In the genomic region with DNA sequence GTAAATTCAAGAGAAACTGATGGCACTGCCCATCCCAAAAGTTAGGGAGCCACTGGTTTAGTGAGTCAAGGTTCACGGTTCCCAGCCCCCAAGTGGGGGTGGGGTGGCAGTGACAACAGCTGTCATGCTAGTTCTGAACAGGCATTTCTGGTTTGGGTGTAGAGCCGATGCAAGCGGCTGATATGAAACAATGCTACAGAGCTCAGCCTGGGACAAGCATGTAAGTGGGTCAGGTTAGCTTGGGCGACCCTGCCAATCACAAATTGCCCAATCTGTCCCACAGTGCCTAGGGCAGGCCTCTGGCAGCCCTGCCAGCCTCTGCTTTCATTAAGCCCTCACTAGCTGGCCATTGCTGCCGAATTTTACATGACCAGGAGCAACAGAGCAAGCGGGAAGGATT, we compare ENCODE assay signal across 15 mouse cellular contexts. TPM values are rescaled to one million over a fixed set of nuclear protein-coding genes. Genes with fewer than 3 reads are reported as not detected.
A peak's percentile ranks its signal among the peaks of the same experiment; 100 is the strongest.
DNase-seq lines count a peak whose midpoint lies in the region; ATAC-seq and TF ChIP-seq lines count a peak whose summit lies in the region.
"Had no signal": no experiment of that assay in that cellular context is flagged by ENCODE, and none has a peak within 500 bp of the region (broad histone marks: within the 10 kb centered on the region; RNA-seq: fewer than 3 reads in every experiment).

No protein-coding gene starts in this region.

- H3K36me3 ChIP-seq in liver, adult 2 months (ENCODE audit: control insufficient read depth, insufficient read depth, low read length), result no peaks in the 10 kb centered on the region
- H3K36me3 ChIP-seq in liver, embryonic 11.5 days (ENCODE audit: control insufficient read depth, insufficient read depth, low read length), result no peaks in the 10 kb centered on the region
- H3K36me3 ChIP-seq: limb, embryonic 15.5 days; midbrain, embryonic 13.5 days had no signal

- H3K4me3 ChIP-seq in liver, adult 2 months (ENCODE audit: insufficient read depth, low read depth, low read length), result no peak overlapping the region
- H3K4me3 ChIP-seq in liver, embryonic 11.5 days (ENCODE audit: low read depth, low read length), result no peak overlapping the region
- H3K4me3 ChIP-seq: limb, embryonic 15.5 days; midbrain, embryonic 13.5 days had no signal

- no peak overlapping the region for H3K4me2 ChIP-seq in liver, embryonic 11.5 days
- H3K4me2 ChIP-seq: limb, embryonic 15.5 days; midbrain, embryonic 13.5 days had no signal

- no peaks in the 10 kb centered on the region for H3K27me3 ChIP-seq in liver, adult 2 months (ENCODE audit: control insufficient read depth, insufficient read depth, low read length)
- H3K27me3 ChIP-seq in liver, embryonic 11.5 days (replicated peaks; ENCODE audit: control insufficient read depth, insufficient read depth, low read length), result no peaks in the 10 kb centered on the region
- H3K27me3 ChIP-seq: limb, embryonic 15.5 days; midbrain, embryonic 13.5 days had no signal

- no peak for TF ChIP-seq POLR2A in liver, adult 2 months (IDR thresholded peaks at IDR 0.05; ENCODE audit: extremely low read depth, insufficient read depth, low read length)

- no peak for ATAC-seq in liver, embryonic 11.5 days (replicated peaks; ENCODE audit: low FRiP score)
- ATAC-seq: midbrain, embryonic 13.5 days had no signal

- 20% methylated on average over 6 of the region's 6 CpGs for WGBS in liver, adult 2 months
- WGBS in liver, embryonic 11.5 days, result 77% methylated on average over 6 of the region's 6 CpGs

- no peaks in the 10 kb centered on the region for H3K9me3 ChIP-seq in liver, embryonic 11.5 days (ENCODE audit: control insufficient read depth, low read length)
- H3K9me3 ChIP-seq: limb, embryonic 15.5 days; midbrain, embryonic 13.5 days had no signal

- no peak for TF ChIP-seq CTCF in liver, adult 2 months (IDR thresholded peaks at IDR 0.05; ENCODE audit: low read depth, low read length)

- H3K79me2 ChIP-seq in liver, adult 2 months (ENCODE audit: control insufficient read depth, insufficient read depth, low read length), result no peaks in the 10 kb centered on the region

- H3K9ac ChIP-seq in liver, adult 2 months (ENCODE audit: low read depth, low read length), result no peak overlapping the region
- H3K9ac ChIP-seq in liver, embryonic 11.5 days (ENCODE audit: low read depth, low read length), result no peak overlapping the region
- H3K9ac ChIP-seq: limb, embryonic 15.5 days; midbrain, embryonic 13.5 days had no signal

- H3K4me1 ChIP-seq in liver, adult 2 months (ENCODE audit: control insufficient read depth, insufficient read depth, low read length), result peaks cover 2% of the 10 kb centered on the region; the same call in 1 of the 2 replicates
- no peaks in the 10 kb centered on the region for H3K4me1 ChIP-seq in liver, embryonic 11.5 days (replicated peaks; ENCODE audit: control insufficient read depth, insufficient read depth, low read length)
- H3K4me1 ChIP-seq: limb, embryonic 15.5 days; midbrain, embryonic 13.5 days had no signal

- no peak overlapping the region for H3K27ac ChIP-seq in liver, adult 2 months (replicated peaks; ENCODE audit: insufficient read depth, low read depth, low read length)
- no peak overlapping the region for H3K27ac ChIP-seq in liver, embryonic 11.5 days (ENCODE audit: low read depth, low read length)
- H3K27ac ChIP-seq: kidney, postnatal 0 days; midbrain, embryonic 13.5 days had no signal

- peak; percentile 3 for DNase-seq in cerebellum, adult 11-12 months
- no peak for DNase-seq in cerebellum, adult 8-10 months
- DNase-seq in liver, adult 2 months (ENCODE audit: extremely low read depth, low read depth, low spot score), result peak; percentile 85
- DNase-seq in liver, embryonic 11.5 days (ENCODE audit: low spot score), result no peak
- DNase-seq in retina, embryonic 14.5 days (ENCODE audit: low spot score), result peak; percentile 14
- peak; percentile 82 to 83 for DNase-seq in urinary bladder, postnatal 36 days (ENCODE audit: low spot score in 2 of 2)
- no peak for DNase-seq in layer of hippocampus, adult 9-10 months (ENCODE audit: low spot score)
- DNase-seq in spleen, postnatal 10 days (ENCODE audit: low spot score in 2 of 2), result no peak
- DNase-seq: embryo, embryonic 11 days; heart, postnatal 36 days; lung, postnatal 14 days; thymus, postnatal 4 days had no signal

RNA-seq across cellular contexts. Expression of gene Bckdhb, which starts 42.8 kb away (rescaled TPM):
- total RNA-seq in liver, adult 2 months (2014; rRNA removed), result 85.8 and 99.6 TPM in 2 replicates
- polyA plus RNA-seq in liver, adult 2 months (2012; rRNA removed), result 66.0 and 76.8 TPM in 2 replicates
- 34.8 and 37.1 TPM in 2 replicates for polyA plus RNA-seq in liver, embryonic 11.5 days (2014; fragmentation: Nextera tagmentation; extraction: Ambion mirVana)

RNA-seq across cellular contexts. Expression of gene Ttk, which starts 47.7 kb away (rescaled TPM):
- 0.18 and 0.74 TPM in 2 replicates for total RNA-seq in liver, adult 2 months (2014; rRNA removed)
- not detected in 2 replicates for polyA plus RNA-seq in liver, adult 2 months (2012; rRNA removed)
- polyA plus RNA-seq in liver, embryonic 11.5 days (2014; fragmentation: Nextera tagmentation; extraction: Ambion mirVana), result 34.7 and 35.6 TPM in 2 replicates

Comparison
In these comparisons a context has a peak if more than half of its experiments do, and no peak if none do; other contexts are left out.
1. DNase-seq: peak in cerebellum, adult 11-12 months (single experiment), liver, adult 2 months (single experiment), retina, embryonic 14.5 days (single experiment) and urinary bladder, postnatal 36 days (2 of 2); none in cerebellum, adult 8-10 months (single experiment), liver, embryonic 11.5 days (single experiment), layer of hippocampus, adult 9-10 months (single experiment) and spleen, postnatal 10 days (0 of 2).
2. RNA of gene Ttk, which starts 47.7 kb away (polyA plus RNA-seq): 34.7 to 35.6 TPM in liver, embryonic 11.5 days; not detected in liver, adult 2 months; every median in the first group is over 10 times any median in the second.